Mouse (Mus musculus) heart, embryonic 14.5 days (tissue): ENCODE results near the gene Prdm12. TPM values are rescaled to one million over a fixed set of nuclear protein-coding genes. Genes with fewer than 3 reads are reported as not detected.

ENCODE experiments used
- ATAC-seq: fragments of 200-750 bp; cut with Nextera tagmentation; 2 replicates; pipeline ENCODE4 v1.8.0; 2017; ENCODE audit warnings: low read depth, moderate TSS enrichment; ENCODE audit not compliant: insufficient number of reproducible peaks, insufficient read depth, low FRiP score
- H3K27ac ChIP-seq, 2 experiments: fragments of 200-500 bp in 1 of 2; fragments of 300-500 bp in 1 of 2; sonication (generic) in 1 of 2; replicated peaks in 1 of 2; 2 replicates each; pipeline ENCODE4 v1.5.1; 2012 to 2014; ENCODE audit warnings: low read depth in 2 of 2, low read length in 2 of 2, control low read depth in 1 of 2, mild to moderate bottlenecking in 1 of 2, mixed read lengths in 1 of 2; ENCODE audit not compliant: control insufficient read depth in 1 of 2, insufficient read depth in 1 of 2
- H3K27me3 ChIP-seq: fragments of 300-500 bp; sonication (generic); 2 replicates; pipeline ENCODE4 v1.6.1; 2014; ENCODE audit warnings: mild to moderate bottlenecking, low read length, control low read depth; ENCODE audit not compliant: control insufficient read depth, insufficient read depth
- H3K36me3 ChIP-seq: fragments of 300-500 bp; sonication (generic); 2 replicates; pipeline ENCODE4 v1.6.1; 2014; ENCODE audit warnings: mild to moderate bottlenecking, control low read depth, low read length, mixed read lengths; ENCODE audit not compliant: control insufficient read depth, insufficient read depth
- H3K4me1 ChIP-seq, 2 experiments: fragments of 200-500 bp in 1 of 2; fragments of 300-500 bp in 1 of 2; sonication (generic) in 1 of 2; 2 replicates each; pipeline ENCODE4 v1.6.1; 2012 to 2014; ENCODE audit warnings: low read length in 2 of 2, control low read depth in 1 of 2, mixed read lengths in 1 of 2; ENCODE audit not compliant: control insufficient read depth in 2 of 2, insufficient read depth in 2 of 2
- H3K4me2 ChIP-seq: fragments of 300-500 bp; sonication (generic); 2 replicates; pipeline ENCODE4 v1.6.1; 2014; ENCODE audit warnings: mild to moderate bottlenecking, low read length
- H3K4me3 ChIP-seq, 2 experiments: fragments of 200-500 bp in 1 of 2; fragments of 300-500 bp in 1 of 2; sonication (generic) in 1 of 2; 2 replicates each; pipeline ENCODE4 v1.5.1; 2012 to 2014; ENCODE audit warnings: low read length in 2 of 2, mild to moderate bottlenecking in 2 of 2, control low read depth in 1 of 2, low read depth in 1 of 2, moderate library complexity in 1 of 2; ENCODE audit not compliant: control insufficient read depth in 1 of 2, insufficient read depth in 1 of 2
- H3K9ac ChIP-seq: fragments of 300-500 bp; sonication (generic); 2 replicates; pipeline ENCODE4 v1.6.1; 2014; ENCODE audit warnings: mild to moderate bottlenecking, low read length
- H3K9me3 ChIP-seq: fragments of 300-500 bp; sonication (generic); 2 replicates; pipeline ENCODE4 v1.6.1; 2016; ENCODE audit warnings: low read length, control low read depth; ENCODE audit not compliant: control insufficient read depth
- WGBS: fragments of 180-500 bp; shearing (Covaris S2); extraction: QIAGEN DNeasy Blood & Tissue Kit; methylation state at CpG from one replicate; pipeline ENCODE4 v1.1.7; 2014; 5-methylcytosine and 5-hydroxymethylcytosine counted together
- polyA plus RNA-seq: library from polyadenylated mRNA; unstranded; fragments of >200 nt; fragmentation: Nextera tagmentation; extraction: Ambion mirVana; gene quantifications from 2 replicates; pipeline ENCODE4 v1.2.1, GENCODE M21; 2014

The Prdm12 gene
- polyA plus RNA-seq, 1 experiment from 2014 or later: not detected

GRCm38 (mm10) chr2:31637311-31637710, 2.5 kb upstream of the Prdm12 start:
- no peak overlapping the region for H3K9ac ChIP-seq
- H3K4me1 ChIP-seq: peaks cover 0 to 20% of the 10 kb centered on the region in 2 experiments; a peak in 3 of 4 replicates
- H3K4me3 ChIP-seq: peak overlapping the region in 1 of 2 experiments; percentile 3; a peak in 2 of 4 replicates
- 0 out of 2 replicates have a peak overlapping the region, but pooled peaks have one; percentile 13 for H3K4me2 ChIP-seq
- H3K27ac ChIP-seq: no peak overlapping the region
- 2% methylated on average over 12 of the region's 12 CpGs for WGBS
- ATAC-seq: no peak
- no peaks in the 10 kb centered on the region for H3K9me3 ChIP-seq
- H3K36me3 ChIP-seq: no peaks in the 10 kb centered on the region
- peaks cover 100% of the 10 kb centered on the region for H3K27me3 ChIP-seq

GRCm38 (mm10) chr2:31637807-31638206, 2.0 kb upstream of the Prdm12 start:
- peaks cover 0 to 20% of the 10 kb centered on the region in 2 experiments; a peak in 3 of 4 replicates for H3K4me1 ChIP-seq
- under 1% methylated on average over 22 of the region's 22 CpGs for WGBS
- no peak overlapping the region for H3K27ac ChIP-seq
- H3K4me2 ChIP-seq: no peak overlapping the region
- H3K27me3 ChIP-seq: peaks cover 100% of the 10 kb centered on the region
- no peak overlapping the region for H3K9ac ChIP-seq
- ATAC-seq: no peak
- no peaks in the 10 kb centered on the region for H3K36me3 ChIP-seq
- H3K4me3 ChIP-seq: peak overlapping the region in 1 of 2 experiments; percentile 3; a peak in 2 of 4 replicates
- H3K9me3 ChIP-seq: no peaks in the 10 kb centered on the region

- no peak overlapping the region for H3K4me2 ChIP-seq
These were observed 1.0 kb upstream of the Prdm12 start for GRCm38 (mm10) chr2:31638581-31639465.

GRCm38 (mm10) chr2:31639466-31639760, 424 bp upstream of the Prdm12 start:
- Histone ChIP-seq H3K36me3 (no peaks in the 10 kb centered on the region), H3K4me1 (peaks cover 0 to 20% of the 10 kb centered on the region in 2 experiments; a peak in 3 of 4 replicates), H3K27me3 (peaks cover 100% of the 10 kb centered on the region), H3K4me2 (no peak overlapping the region), H3K9me3 (no peaks in the 10 kb centered on the region), H3K4me3 (no peak overlapping the region), H3K27ac (no peak overlapping the region), H3K9ac (no peak overlapping the region)
- 0% methylated on average over 12 of the region's 13 CpGs for WGBS
- ATAC-seq: no peak

More at GRCm38 (mm10) chr2:31638581-31639465, 1.0 kb upstream of the Prdm12 start:
- H3K4me3 ChIP-seq: no peak overlapping the region
- no peak overlapping the region for H3K27ac ChIP-seq
- H3K9ac ChIP-seq: no peak overlapping the region
- H3K9me3 ChIP-seq: no peaks in the 10 kb centered on the region
- H3K4me1 ChIP-seq: peaks cover 0 to 20% of the 10 kb centered on the region in 2 experiments; a peak in 3 of 4 replicates
- whole genome bisulfite sequencing: under 1% methylated on average over 31 of the region's 34 CpGs
- peaks cover 100% of the 10 kb centered on the region for H3K27me3 ChIP-seq
- no peaks in the 10 kb centered on the region for H3K36me3 ChIP-seq
- ATAC-seq: no peak

GRCm38 (mm10) chr2:31640609-31641507, 1.0 kb downstream of the Prdm12 start:
- no peak overlapping the region for H3K4me2 ChIP-seq
- no peak for ATAC-seq
- H3K9me3 ChIP-seq: no peaks in the 10 kb centered on the region
- 2% methylated on average over 48 of the region's 48 CpGs for WGBS
- peaks cover 0 to 16% of the 10 kb centered on the region in 2 experiments; a peak in 3 of 4 replicates for H3K4me1 ChIP-seq
- H3K4me3 ChIP-seq: 0 out of 4 replicates have a peak overlapping the region, but pooled peaks of 1 of the 2 experiments have one; percentile 4
- no peak overlapping the region for H3K27ac ChIP-seq
- no peaks in the 10 kb centered on the region for H3K36me3 ChIP-seq
- H3K9ac ChIP-seq: no peak overlapping the region
- peaks cover 100% of the 10 kb centered on the region for H3K27me3 ChIP-seq

GRCm38 (mm10) chr2:31641508-31641830, 1.6 kb downstream of the Prdm12 start:
- Histone ChIP-seq H3K9me3 (no peaks in the 10 kb centered on the region), H3K4me1 (peaks cover 0 to 10% of the 10 kb centered on the region in 2 experiments; a peak in 3 of 4 replicates), H3K36me3 (no peaks in the 10 kb centered on the region), H3K4me3 (no peak overlapping the region), H3K9ac (no peak overlapping the region), H3K4me2 (no peak overlapping the region), H3K27ac (no peak overlapping the region), H3K27me3 (peaks cover 100% of the 10 kb centered on the region)
- ATAC-seq: no peak
- 2% methylated on average over 11 of the region's 11 CpGs for WGBS

- H3K36me3 ChIP-seq: no peaks in the 10 kb centered on the region
- H3K4me2 ChIP-seq: no peak overlapping the region
- no peak for ATAC-seq
- no peaks in the 10 kb centered on the region for H3K9me3 ChIP-seq
- H3K4me1 ChIP-seq: peaks cover 0 to 5% of the 10 kb centered on the region in 2 experiments; a peak in 1 of 4 replicates
- WGBS: 4% methylated on average over 18 of the region's 18 CpGs
- no peak overlapping the region for H3K4me3 ChIP-seq
- no peak overlapping the region for H3K27ac ChIP-seq
- peaks cover 100% of the 10 kb centered on the region for H3K27me3 ChIP-seq
- no peak overlapping the region for H3K9ac ChIP-seq
These were observed 2.1 kb downstream of the Prdm12 start for GRCm38 (mm10) chr2:31641929-31642328.
